Mouse (Mus musculus) hindlimb bud, embryonic 11.5 days (tissue): Measurements from ENCODE around the gene Cmss1.

Experiments used
- DNase-seq: peaks from one replicate; pipeline ENCODE4 v3.0.0-alpha.2; 2012; ENCODE audit warnings: low read depth, low spot score; ENCODE audit errors: extremely low spot score

Gene Cmss1

GRCm38 (mm10) chr16:57560185-57560584 lies 46.5 kb downstream of the Cmss1 start:
- DNase-seq, result no peak

GRCm38 (mm10) chr16:57558258-57558657 lies 48.4 kb downstream of the Cmss1 start:
- no peak for DNase-seq

GRCm38 (mm10) chr16:57556244-57556643 lies 50.4 kb downstream of the Cmss1 start:
- no peak for DNase-seq

- DNase-seq, result no peak
Observed at GRCm38 (mm10) chr16:57555667-57556066, 51.0 kb downstream of the Cmss1 start.

GRCm38 (mm10) chr16:57554886-57555400 lies 51.7 kb downstream of the Cmss1 start:
- DNase-seq, result no peak

DNA sequence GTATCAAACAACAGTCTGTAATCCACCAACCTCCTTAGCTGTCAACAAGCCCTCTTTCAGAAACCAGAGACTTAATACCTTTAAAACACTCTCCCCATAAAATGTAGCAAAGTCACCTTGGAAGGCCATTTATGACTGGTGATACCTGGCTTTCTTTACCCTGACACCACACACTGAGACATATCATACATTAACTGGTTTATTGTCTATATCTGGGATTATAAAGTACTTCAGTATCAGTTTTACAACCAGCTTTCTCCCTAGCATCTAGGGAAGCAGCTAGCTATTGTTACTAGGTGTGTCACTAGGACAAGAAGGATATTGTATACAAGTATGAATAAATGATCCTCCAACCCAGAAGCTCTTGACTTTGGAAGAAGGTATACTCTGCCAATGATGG lies 53.4 kb downstream of the Cmss1 start:
- no peak for DNase-seq

DNA sequence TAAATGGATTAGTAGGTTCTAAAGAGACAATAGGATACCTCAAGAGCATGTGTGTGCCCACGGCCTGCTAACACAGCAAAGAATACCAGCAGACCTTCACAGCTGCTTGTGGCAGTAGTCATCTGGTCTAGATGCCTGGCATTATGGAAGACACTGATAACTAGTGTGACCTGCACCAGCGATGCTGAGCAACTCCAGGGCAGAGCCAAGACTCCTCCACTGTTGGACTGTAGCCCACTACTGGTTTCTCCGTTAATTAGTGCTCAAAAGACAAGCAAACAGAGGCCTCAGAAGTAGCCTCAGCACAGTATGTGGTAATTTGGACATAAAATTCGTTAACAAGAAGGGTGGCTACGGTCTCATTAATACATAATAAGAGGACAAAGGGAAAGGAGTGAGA lies 54.0 kb downstream of the Cmss1 start:
- no peak for DNase-seq

- DNase-seq, result no peak
Observed at GRCm38 (mm10) chr16:57551617-57552016, 55.0 kb downstream of the Cmss1 start.

DNA sequence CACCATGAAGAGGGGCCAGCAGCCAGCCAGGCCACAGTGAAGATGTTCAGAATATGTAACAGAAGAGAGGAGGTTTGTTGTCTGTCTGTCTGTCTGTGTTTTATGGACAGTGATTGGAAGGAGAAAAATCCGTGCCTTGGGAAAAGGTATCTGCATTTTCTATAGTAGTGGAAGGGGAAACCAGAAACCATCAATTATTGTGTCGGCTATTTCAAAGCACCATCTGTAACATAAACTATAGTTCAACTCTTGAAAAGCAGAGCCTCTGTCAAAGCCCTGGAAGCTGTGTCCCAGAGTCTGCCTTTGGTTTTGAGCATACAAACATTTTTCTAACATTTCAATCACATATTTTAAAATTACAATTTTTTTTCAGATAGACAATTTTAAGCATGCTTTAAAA lies 55.8 kb downstream of the Cmss1 start:
- no peak for DNase-seq

DNA sequence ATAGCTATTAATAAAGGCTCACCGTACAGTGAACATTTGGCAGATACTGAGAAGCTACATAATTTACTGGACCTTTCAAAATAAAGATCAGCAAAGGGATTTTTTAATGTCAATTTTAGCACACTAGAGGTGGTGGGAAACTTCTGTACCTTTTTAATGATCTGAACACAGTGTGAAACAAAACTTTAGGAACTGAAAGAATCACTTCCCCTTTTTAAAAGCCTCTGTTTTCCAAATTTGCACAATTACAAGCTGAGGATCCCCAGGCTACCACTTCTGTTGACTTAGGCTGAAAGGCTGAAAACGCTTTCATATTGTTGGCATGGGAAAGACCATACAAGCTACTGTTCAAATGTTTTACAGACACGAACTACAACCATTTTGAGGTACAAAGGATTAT lies 56.6 kb downstream of the Cmss1 start:
- no peak for DNase-seq

GRCm38 (mm10) chr16:57549061-57550037 lies 57.3 kb downstream of the Cmss1 start:
- DNase-seq, result peak; percentile 14

- DNase-seq, result no peak
Observed at GRCm38 (mm10) chr16:57548608-57549007, 58.1 kb downstream of the Cmss1 start.

DNA sequence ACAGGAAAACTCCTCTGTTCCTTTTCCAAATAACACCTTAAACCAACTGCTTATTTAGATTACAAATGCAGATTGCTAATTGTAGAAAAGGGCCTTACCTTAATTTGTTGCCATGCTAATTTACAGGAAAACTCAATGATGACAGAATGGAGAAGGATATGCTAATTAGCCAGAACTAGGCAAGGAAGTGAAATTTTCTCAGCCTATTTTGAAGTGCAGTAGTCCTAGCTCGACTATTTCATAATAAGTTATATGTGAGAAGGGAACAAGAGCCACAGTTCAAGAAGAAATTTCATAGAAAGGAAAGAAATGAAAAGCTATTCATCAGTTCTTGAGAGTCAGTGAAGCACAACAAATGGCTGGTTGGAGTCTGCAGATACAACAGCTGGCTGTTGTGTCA lies 60.3 kb downstream of the Cmss1 start:
- no peak for DNase-seq

GRCm38 (mm10) chr16:57544441-57544840 lies 62.2 kb downstream of the Cmss1 start:
- DNase-seq, result no peak

DNA sequence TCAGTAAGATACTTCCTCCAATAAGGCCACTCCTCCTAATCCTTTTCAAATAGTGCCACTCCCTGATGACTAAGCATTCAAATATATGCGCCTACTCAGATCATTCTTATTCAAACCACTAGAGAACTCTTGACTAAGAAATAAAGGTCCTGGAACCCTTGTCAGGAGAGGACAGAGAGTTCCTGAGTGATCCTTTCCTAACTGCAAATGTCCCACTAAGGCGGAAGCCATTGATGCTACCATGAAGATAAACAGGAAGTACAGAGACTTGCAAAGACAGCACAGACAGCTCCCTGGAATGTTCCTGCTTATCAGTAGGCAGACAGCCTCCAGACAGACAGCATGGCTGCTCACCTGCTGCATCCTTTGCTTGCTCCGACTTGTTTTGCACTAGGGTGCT lies 63.4 kb downstream of the Cmss1 start:
- DNase-seq, result no peak

DNA sequence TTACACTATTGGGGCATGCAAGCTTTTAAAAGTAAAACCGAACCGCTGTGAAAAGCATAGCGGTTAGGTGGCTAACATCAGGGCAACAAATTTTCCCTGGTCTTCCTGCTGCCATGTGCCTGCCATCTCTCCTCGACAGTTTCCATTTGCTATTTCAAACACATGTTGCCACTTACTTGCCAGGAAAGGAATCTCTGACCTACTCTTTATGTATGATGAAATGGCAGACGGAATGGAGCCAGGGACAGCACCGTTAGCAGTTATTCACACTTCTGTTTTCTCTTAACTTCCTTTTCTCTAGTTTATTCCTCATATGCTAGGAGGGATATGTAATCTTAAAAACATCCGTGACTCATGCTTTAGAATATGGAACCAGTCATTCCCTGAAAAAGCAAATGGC lies 70.2 kb downstream of the Cmss1 start:
- DNase-seq, result no peak

GRCm38 (mm10) chr16:57534811-57535210 lies 71.9 kb downstream of the Cmss1 start:
- no peak for DNase-seq

DNA sequence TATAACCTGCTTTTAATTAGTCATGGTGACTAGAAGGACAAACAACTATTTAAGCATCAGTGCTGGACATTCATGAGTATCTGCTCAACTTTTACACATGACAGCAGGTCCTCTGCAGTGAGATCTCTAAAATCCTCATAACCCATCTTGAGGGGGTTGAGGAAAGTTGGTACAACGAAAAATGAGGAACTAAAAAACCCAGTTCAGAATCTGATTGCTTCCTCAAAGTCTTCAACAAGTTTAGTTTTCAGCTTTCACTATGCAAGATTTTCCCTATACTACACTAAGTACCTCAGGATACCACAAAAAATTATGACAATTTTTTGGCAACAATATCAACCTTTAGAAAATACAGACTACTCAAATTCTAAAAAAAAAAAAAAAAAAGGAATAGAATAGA lies 72.3 kb downstream of the Cmss1 start:
- DNase-seq, result no peak

DNA sequence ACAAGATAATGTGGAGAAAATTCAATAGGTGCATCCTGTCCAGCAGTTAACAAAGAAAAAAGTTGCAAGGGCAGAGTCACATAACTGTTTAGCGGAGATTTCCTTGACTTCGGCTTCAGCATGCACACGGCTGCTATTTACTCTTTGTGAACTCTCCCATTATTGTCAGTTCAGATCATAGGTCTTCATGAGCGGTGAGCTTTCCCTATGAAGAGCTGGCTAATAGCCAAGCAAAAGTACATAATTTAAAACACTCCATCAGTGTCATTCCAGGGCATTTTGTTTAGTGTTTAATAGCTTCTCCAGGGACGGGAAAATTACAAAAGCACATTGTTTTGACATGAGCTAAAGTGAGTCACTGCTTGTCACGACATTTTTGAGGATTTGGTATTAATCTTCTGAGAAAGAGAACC lies 74.6 kb downstream of the Cmss1 start:
- peak; percentile 26 for DNase-seq

DNA sequence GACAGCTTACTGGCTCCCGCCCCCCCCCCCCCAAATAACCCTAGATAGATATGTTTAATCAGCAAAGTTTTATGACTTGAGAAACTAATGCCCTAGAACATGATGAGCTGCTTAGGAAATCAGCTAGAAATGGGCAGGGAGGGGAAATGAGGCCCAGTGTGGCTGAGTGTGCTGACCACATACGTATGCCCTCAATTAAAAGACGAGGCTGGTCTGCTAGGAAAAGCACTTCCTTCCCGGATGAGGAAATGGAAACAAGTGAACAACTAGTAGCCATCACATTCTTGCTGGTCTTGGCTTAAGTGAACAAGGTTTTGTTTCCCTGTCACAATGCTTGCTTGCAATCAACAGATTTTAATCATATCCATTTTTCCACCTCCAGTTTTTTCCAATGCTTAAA lies 76.1 kb downstream of the Cmss1 start:
- no peak for DNase-seq

DNA sequence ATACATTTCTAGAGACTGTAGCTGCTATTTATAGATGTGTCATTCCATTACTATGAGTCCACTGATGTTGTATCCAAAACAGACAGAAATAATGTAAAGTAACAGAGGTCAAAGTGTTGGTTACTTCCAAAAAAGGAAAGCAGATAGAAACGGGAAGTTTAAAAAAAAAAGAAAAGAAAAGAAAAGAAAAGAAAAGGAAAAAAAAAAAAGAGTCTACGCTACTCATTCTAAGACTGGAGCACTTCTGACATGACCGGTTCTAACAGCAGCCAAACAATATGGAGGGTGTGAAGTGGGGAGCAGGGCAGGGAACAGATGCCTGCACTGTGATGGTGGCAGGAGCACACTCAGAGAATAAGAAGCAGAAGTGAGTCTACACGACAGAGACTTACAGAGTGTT lies 78.2 kb downstream of the Cmss1 start:
- DNase-seq, result no peak

DNA sequence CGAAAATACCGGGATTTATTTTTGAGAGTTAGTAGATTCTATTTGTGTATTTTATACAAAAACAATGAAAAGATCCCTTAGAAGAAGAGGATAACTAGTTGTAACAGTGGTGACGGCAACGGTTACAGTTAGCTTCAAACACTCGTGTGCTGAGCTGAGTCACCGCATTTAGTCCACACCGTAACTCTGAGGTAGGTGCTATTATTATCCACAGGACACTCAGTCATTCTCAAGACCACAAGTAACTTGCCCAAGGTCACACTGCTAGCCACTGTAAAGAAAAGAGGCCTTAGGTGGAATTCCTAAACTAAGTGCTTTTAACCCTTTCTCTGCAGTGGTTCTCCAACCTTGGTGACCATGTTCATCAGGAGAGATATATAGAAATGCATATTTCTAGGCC lies 79.8 kb downstream of the Cmss1 start:
- DNase-seq, result no peak

- no peak for DNase-seq
Observed at GRCm38 (mm10) chr16:57525476-57525875, 81.2 kb downstream of the Cmss1 start.
